Mouse (Mus musculus): ENCODE measurements around the gene Reep3. TPM values are rescaled to one million over a fixed set of nuclear protein-coding genes. Genes with fewer than 3 reads are reported as not detected.

Reep3 gene
- total RNA-seq, 1 experiment from 2014 or later: 52.6 TPM

DNA sequence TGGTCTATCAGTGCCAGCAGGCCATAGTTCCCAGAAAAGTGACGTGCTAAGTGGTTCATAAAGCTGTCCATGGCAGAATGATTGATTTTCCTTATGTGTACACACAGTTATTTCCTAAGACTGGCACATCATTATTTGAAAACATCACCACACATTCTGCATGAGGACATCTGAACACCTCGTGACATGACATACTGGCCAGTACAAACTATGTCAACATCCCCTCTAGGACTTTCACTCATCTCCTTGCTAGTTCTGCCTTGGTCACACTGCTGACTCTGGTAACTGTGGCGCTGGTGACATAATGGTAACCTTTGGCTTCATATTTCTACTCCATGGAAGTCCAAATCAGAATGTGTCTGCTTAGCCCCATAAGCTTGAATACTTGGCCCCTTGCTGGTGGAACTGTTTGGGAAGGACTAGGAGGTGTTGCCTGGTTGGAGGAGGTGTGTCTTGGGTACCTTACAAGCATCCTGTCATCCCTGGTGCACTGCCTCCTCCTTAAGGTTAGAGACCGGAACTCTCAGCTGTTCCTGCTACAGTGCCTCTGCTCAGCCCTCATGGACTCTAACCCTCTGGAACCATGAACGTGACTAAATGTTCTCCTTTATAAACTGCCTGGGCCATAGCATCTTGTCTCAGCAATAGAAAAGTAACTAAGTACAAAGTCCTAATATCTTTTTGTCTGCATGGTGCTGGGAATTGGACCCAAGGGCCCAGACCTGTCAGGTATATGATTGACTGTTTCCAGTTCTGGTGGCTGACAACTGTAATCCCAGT, 9.1 kb downstream of the Reep3 start:
- ATAC-seq (ENCODE audit: extremely low read depth, insufficient number of reproducible peaks, low FRiP score, poor library complexity, severe bottlenecking): no peak

DNA sequence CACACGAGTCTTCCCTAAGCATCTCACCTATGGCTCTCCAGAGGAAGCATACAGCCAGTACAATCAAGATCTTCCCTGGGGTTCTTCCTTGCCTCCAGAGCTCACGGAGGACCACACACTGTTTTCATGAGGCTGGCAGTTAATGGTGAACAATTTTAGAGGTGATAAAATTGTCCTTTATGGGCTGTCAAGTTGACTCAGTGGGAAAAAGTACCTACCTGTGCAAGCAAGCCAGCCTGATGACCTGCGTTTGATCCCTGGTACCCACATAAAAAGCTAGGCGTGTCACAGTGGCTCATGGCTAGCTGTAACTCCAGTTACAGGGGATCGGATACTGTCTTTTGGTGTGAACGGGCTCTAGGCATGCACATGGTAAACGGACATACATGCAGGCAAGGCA, 10.8 kb downstream of the Reep3 start:
- ATAC-seq (ENCODE audit: extremely low read depth, insufficient number of reproducible peaks, low FRiP score, poor library complexity, severe bottlenecking): no peak

GRCm38 (mm10) chr10:67085124-67085523, 11.6 kb downstream of the Reep3 start:
- ATAC-seq (ENCODE audit: extremely low read depth, insufficient number of reproducible peaks, low FRiP score, poor library complexity, severe bottlenecking): no peak

DNA sequence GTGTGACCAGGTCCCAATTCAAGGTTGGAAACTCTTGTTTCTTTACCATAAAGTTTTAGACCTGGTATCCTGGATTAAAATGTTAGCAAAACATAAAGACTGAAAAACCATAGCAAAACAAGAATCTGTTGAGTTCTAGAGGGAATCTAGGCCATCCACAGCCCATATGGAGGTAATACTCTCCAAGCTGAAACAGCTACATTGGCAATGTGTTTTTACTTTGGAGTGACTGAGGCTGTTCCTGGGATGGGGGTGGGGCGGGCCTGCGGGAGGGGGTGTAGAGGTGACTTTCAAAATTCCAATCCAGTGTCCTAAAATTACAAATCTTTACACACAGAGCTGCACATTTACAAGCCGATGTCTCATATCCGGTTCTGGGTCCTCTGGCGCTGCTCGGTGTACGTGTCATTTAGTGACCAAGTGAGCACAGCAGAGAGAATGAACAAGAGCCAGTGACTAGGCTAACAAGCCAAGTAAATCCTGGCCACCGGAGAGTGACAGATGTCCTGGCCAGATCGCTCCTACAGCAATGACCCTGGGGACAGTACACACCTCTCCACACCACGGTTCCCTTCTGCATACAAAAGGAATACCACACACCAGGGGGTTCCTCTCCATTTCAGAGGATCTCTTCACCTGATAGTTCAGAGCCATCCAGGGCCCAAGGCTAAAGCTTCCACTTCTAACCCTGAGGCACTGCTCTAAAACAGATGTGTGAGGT, 13.1 kb downstream of the Reep3 start:
- no peak for ATAC-seq (ENCODE audit: extremely low read depth, insufficient number of reproducible peaks, low FRiP score, poor library complexity, severe bottlenecking)

DNA sequence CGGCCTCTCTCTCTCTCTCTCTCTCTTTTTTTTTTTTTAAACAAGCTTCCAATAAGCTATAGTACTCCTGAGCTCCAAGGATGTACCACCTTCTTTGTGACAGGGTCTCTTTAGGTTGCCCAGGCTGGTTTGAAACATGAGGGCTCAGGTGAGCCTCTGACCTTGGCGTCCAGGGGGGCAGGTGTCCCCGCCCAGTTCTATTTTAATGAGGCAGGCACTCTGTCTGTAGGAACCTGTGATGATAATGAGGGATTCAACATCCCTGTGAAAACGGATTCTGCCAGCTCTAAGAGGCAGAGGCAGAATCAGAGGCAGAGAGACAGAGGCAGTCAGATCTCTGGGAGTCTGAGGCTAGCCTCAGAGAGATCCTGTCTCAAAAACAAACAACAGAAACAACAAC, 14.2 kb downstream of the Reep3 start:
- no peak for ATAC-seq (ENCODE audit: extremely low read depth, insufficient number of reproducible peaks, low FRiP score, poor library complexity, severe bottlenecking)

- no peak for ATAC-seq (ENCODE audit: extremely low read depth, insufficient number of reproducible peaks, low FRiP score, poor library complexity, severe bottlenecking)
Observed at GRCm38 (mm10) chr10:67081206-67082007, 15.3 kb downstream of the Reep3 start.

DNA sequence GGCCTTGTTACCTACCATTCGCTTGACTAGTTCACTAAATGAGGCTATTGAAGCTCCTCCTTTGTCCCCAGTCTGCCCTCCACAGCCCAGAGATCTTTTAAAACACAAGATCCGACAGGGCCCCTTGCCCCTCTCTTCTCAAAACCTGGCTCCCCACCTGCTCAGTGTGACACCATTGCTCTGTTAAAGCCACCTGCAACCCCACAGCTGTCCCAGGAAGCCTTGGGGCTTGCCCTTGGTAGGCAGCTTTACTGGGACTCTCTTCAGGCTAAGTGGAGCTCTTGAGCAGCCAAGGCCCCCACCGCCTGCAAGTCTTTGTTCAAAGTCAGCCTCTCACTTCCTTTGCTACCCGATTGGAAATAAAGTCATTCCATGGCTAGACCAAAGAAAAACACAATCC, 17.7 kb downstream of the Reep3 start:
- ATAC-seq (ENCODE audit: extremely low read depth, insufficient number of reproducible peaks, low FRiP score, poor library complexity, severe bottlenecking): no peak

- ATAC-seq (ENCODE audit: extremely low read depth, insufficient number of reproducible peaks, low FRiP score, poor library complexity, severe bottlenecking): no peak
Observed at GRCm38 (mm10) chr10:67075931-67076878, 20.5 kb downstream of the Reep3 start.

- no peak for ATAC-seq (ENCODE audit: extremely low read depth, insufficient number of reproducible peaks, low FRiP score, poor library complexity, severe bottlenecking)
Observed at GRCm38 (mm10) chr10:67073577-67073976, 23.2 kb downstream of the Reep3 start.

DNA sequence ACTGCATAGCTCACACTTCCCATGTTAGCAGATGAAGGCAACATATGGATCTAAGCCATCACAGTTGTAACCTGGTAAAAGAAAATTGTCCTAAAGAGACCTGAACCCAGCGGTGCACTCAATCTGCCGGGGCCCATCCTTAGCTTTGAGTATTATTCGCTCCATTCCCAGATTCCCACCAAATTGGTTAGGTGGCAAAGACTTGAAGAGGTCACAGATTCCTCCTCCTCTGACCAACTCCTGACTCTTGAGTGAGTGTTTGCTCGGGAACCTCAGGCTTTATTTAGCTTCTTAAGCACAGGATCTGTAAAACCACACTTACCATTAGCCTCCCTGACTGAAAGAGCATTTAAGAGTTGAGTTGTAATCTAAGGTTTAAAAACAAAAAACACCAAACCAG, 24.1 kb downstream of the Reep3 start:
- no peak for ATAC-seq (ENCODE audit: extremely low read depth, insufficient number of reproducible peaks, low FRiP score, poor library complexity, severe bottlenecking)

DNA sequence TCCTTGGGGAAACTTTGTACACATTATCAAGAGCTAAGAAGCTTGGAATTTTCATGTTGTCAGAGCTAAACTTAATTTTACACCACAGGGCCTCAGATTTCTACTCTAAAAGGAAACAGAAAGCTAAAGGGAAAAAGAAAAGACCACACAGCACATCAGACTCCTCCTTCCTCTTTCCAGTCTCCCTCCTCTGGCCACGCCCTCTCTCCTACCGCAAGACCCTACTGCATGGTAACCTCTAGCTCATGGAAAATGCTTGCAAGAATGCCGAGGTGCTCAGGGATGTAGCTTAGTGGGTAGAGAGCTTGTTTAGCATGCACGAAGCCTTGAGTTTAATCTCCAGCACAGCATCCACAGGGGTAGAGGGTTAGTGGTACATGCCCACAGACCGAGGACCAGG, 24.9 kb downstream of the Reep3 start:
- ATAC-seq (ENCODE audit: extremely low read depth, insufficient number of reproducible peaks, low FRiP score, poor library complexity, severe bottlenecking): peak; percentile 41; the same call in 1 of the 2 replicates

DNA sequence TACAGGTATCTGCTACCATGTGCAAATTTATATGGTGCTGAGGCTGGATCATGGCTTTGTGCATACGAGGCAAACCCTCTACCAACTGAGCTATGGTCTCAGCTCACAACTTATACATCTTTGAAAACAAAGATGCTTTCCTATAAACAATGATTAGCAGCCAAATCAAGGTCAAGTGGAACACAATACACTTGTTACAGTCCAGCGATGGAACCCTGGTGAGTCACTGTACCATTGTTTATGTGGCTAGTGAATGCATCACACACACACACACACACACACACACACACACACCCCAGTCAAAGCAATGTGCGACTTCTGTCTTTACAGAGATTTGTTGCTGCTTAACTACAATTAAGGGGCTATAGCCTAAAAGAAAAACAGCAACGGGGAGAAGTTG, 25.4 kb downstream of the Reep3 start:
- no peak for ATAC-seq (ENCODE audit: extremely low read depth, insufficient number of reproducible peaks, low FRiP score, poor library complexity, severe bottlenecking)

DNA sequence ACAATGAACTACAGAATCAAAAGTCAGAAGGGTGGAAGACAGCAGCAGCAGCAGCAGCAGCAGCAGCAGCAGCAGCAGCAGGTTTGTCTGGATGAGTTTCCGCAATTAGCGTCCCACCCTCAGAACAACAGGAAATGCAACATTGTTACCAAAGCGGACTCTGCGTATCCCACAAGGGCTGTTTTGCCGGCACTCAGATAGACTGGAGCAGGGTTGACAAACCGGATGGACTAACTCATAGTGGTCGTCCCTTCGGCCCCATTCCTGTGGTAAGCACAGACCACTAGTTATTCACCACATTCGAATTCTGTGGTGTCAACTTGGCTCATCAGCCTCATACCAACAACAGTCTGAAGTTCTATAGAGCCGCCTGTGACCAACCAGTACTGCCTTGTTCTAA, 27.7 kb downstream of the Reep3 start:
- ATAC-seq (ENCODE audit: extremely low read depth, insufficient number of reproducible peaks, low FRiP score, poor library complexity, severe bottlenecking): peak; percentile 58; the same call in 1 of the 2 replicates

DNA sequence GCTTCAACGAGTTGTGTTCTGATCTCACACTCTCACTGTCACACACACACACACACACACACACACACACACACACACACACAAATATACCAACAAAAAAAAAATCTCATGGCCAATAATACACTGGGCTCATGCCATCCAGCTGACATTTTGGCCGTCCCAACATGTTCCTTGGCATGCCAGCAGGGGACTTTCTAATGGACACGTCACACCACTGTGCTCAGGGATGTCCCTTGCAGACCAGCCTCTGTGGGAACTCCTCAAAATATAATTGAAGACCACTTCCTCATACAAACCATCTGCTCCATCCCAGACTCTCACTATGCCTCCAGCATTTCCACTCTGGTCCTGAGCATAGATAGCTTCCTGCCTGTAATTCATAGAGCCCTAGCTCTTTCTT, 30.3 kb downstream of the Reep3 start:
- ATAC-seq (ENCODE audit: extremely low read depth, insufficient number of reproducible peaks, low FRiP score, poor library complexity, severe bottlenecking): peak; percentile 28; the same call in 1 of the 2 replicates

- no peak for ATAC-seq (ENCODE audit: extremely low read depth, insufficient number of reproducible peaks, low FRiP score, poor library complexity, severe bottlenecking)
Observed at GRCm38 (mm10) chr10:67065927-67066326, 30.8 kb downstream of the Reep3 start.

DNA sequence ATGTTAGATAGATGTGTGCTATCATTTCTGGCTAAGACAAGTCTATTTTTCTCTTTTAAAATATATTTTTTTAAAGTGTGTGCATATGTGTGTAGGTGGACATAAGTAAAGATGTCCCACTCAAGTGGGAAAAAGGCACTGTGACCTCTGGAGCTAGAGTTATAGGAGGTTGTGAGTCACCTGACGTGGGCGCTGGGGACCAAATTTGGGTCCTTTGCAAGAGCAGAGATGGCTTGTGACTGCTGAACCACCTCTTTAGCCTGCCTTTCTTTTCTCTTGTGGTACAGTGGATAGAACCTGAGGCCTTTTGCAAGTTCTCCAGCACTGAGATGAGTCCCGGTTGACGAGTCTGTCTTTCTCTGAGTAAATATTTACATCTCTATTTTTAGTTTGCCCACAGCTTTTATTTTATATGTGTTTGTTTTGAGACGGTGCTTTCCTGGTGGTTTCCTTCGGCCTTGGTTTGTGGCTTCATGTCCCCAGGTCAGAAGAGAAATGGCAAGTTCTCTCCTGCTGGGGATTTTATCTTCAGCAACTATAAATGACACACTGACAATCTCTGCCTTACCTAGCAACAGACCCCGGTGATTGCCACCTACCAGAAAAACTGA, 31.4 kb downstream of the Reep3 start:
- no peak; the same call in 1 of the 2 replicates for ATAC-seq (ENCODE audit: extremely low read depth, insufficient number of reproducible peaks, low FRiP score, poor library complexity, severe bottlenecking)

GRCm38 (mm10) chr10:67061823-67062222, 34.9 kb downstream of the Reep3 start:
- no peak for ATAC-seq (ENCODE audit: extremely low read depth, insufficient number of reproducible peaks, low FRiP score, poor library complexity, severe bottlenecking)

DNA sequence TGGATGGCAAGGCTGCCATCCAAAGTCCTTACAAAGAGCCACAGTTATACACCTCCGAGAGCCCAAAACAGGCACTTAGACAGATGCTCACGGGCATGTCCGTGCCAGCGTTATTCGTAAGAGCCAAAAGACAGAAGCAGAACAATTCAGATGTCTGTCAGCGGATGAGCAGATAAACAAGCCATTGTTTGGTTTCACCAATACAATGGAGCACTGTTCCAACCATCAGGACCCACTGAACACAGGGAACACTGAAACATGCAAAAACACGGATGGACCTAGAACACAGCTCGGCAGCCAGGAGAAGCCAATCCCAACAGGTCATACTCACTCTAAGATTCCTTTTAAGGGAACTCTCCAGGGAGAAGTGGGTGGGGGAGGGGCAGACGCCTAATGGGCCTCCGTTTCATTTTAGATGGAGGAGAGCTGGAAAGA, 35.4 kb downstream of the Reep3 start:
- ATAC-seq (ENCODE audit: extremely low read depth, insufficient number of reproducible peaks, low FRiP score, poor library complexity, severe bottlenecking): no peak

Measured in neutrophil, adult 5-6 weeks (primary cell).